Mouse (Mus musculus) neural tube, embryonic 11.5 days (tissue): ENCODE measurements around the gene Gnptg. TPM values are rescaled to one million over a fixed set of nuclear protein-coding genes. Genes with fewer than 3 reads are reported as not detected.

Experiments used
- ATAC-seq: fragments of 200-750 bp; cut with Nextera tagmentation; 2 replicates; pipeline ENCODE4 v1.8.0; 2017; ENCODE audit warnings: moderate number of reproducible peaks, mild to moderate bottlenecking, moderate TSS enrichment, moderate library complexity; ENCODE audit not compliant: insufficient read depth, low FRiP score, low TSS enrichment
- DNase-seq: peaks from one replicate; pipeline ENCODE4 v3.0.0-alpha.2; 2015; ENCODE audit warnings: low spot score
- H3K27ac ChIP-seq: fragments of 300-500 bp; sonication (generic); 2 replicates; pipeline ENCODE4 v1.5.1; 2014; ENCODE audit warnings: low read depth, mild to moderate bottlenecking, low read length
- H3K27me3 ChIP-seq: fragments of 300-500 bp; sonication (generic); 2 replicates; pipeline ENCODE4 v1.6.1; 2014; ENCODE audit warnings: mild to moderate bottlenecking, low read length, mixed read lengths; ENCODE audit not compliant: control insufficient read depth, insufficient read depth
- H3K36me3 ChIP-seq: fragments of 300-500 bp; sonication (generic); 2 replicates; pipeline ENCODE4 v1.6.1; 2014; ENCODE audit warnings: mild to moderate bottlenecking, low read length, moderate library complexity, mixed read lengths; ENCODE audit not compliant: control insufficient read depth, insufficient read depth
- H3K4me1 ChIP-seq: fragments of 300-500 bp; sonication (generic); 2 replicates; pipeline ENCODE4 v1.6.1; 2014; ENCODE audit warnings: low read length, mixed read lengths; ENCODE audit not compliant: control insufficient read depth, insufficient read depth
- H3K4me2 ChIP-seq: fragments of 300-500 bp; sonication (generic); 2 replicates; pipeline ENCODE4 v1.6.1; 2014; ENCODE audit warnings: low read depth, mild to moderate bottlenecking, moderate library complexity
- H3K4me3 ChIP-seq: fragments of 300-500 bp; sonication (generic); 2 replicates; pipeline ENCODE4 v1.5.1; 2014; ENCODE audit warnings: low read depth, low read length
- H3K9ac ChIP-seq: fragments of 300-500 bp; sonication (generic); 2 replicates; pipeline ENCODE4 v1.6.1; 2014; ENCODE audit warnings: mild to moderate bottlenecking, low read length
- H3K9me3 ChIP-seq: fragments of 300-500 bp; sonication (generic); 2 replicates; pipeline ENCODE4 v1.6.1; 2016; ENCODE audit warnings: low read length; ENCODE audit not compliant: control insufficient read depth
- WGBS: fragments of 180-500 bp; shearing (Covaris S2); extraction: QIAGEN DNeasy Blood & Tissue Kit; methylation state at CpG from one replicate; pipeline ENCODE4 v1.1.7; 2014; 5-methylcytosine and 5-hydroxymethylcytosine counted together
- polyA plus RNA-seq: library from polyadenylated mRNA; unstranded; fragments of >200 nt; fragmentation: Nextera tagmentation; extraction: Ambion mirVana; gene quantifications from 2 replicates; pipeline ENCODE4 v1.2.1, GENCODE M21; 2014

Gnptg gene
- 51.9 and 58.7 TPM in 2 replicates for polyA plus RNA-seq

GRCm38 (mm10) chr17:25239695-25240636 is at the start of gene Gnptg, which contains the start of gene Tsr3:
TSS of gene Gnptg (minus strand) at chr17:25240124.
TSS of gene Tsr3 (plus strand) at chr17:25240170.
- Histone ChIP-seq H3K36me3 (peaks cover 19% of the 10 kb centered on the region), H3K4me2 (peak within 1 kb of the TSS; percentile 89), H3K27me3 (no peaks in the 10 kb centered on the region), H3K9ac (peak within 1 kb of the TSS; percentile 85), H3K9me3 (no peaks in the 10 kb centered on the region), H3K4me1 (peaks cover 8% of the 10 kb centered on the region), H3K27ac (peak within 1 kb of the TSS; percentile 49), H3K4me3 (peak within 1 kb of the TSS; percentile 85)
- under 1% methylated on average over 80 of the region's 80 CpGs for WGBS
- DNase-seq: peak; percentile 91
- ATAC-seq: peak; percentile 75; the same call in 1 of the 2 replicates

GRCm38 (mm10) chr17:25288842-25289241 is 48.9 kb upstream of the Gnptg start:
- H3K4me1 ChIP-seq: no peaks in the 10 kb centered on the region
- no peaks in the 10 kb centered on the region for H3K27me3 ChIP-seq
- no peak overlapping the region for H3K4me3 ChIP-seq
- H3K9ac ChIP-seq: no peak overlapping the region
- no peaks in the 10 kb centered on the region for H3K36me3 ChIP-seq
- WGBS: 30% methylated on average over 4 of the region's 4 CpGs
- H3K27ac ChIP-seq: no peak overlapping the region
- no peak overlapping the region for H3K4me2 ChIP-seq
- no peaks in the 10 kb centered on the region for H3K9me3 ChIP-seq
- DNase-seq (peak; percentile 55), ATAC-seq (no peak)

- ATAC-seq (no peak), DNase-seq (peak; percentile 53)
- H3K4me1 ChIP-seq: no peaks in the 10 kb centered on the region
- no peak overlapping the region for H3K27ac ChIP-seq
- no peak overlapping the region for H3K4me2 ChIP-seq
- H3K4me3 ChIP-seq: no peak overlapping the region
- no peak overlapping the region for H3K9ac ChIP-seq
- 33% methylated on average over 3 of the region's 3 CpGs for WGBS
- H3K27me3 ChIP-seq: no peaks in the 10 kb centered on the region
- no peaks in the 10 kb centered on the region for H3K36me3 ChIP-seq
- 0 out of 2 replicates have a peak, but pooled peaks cover 3% of the 10 kb centered on the region for H3K9me3 ChIP-seq
Observed at GRCm38 (mm10) chr17:25285033-25285432, 45.1 kb upstream of the Gnptg start.

GRCm38 (mm10) chr17:25282133-25282532 is 42.2 kb upstream of the Gnptg start:
- Histone ChIP-seq H3K9ac (no peak overlapping the region), H3K9me3 (0 out of 2 replicates have a peak, but pooled peaks cover 3% of the 10 kb centered on the region), H3K36me3 (no peaks in the 10 kb centered on the region), H3K27me3 (no peaks in the 10 kb centered on the region), H3K27ac (no peak overlapping the region), H3K4me2 (no peak overlapping the region), H3K4me3 (no peak overlapping the region), H3K4me1 (no peaks in the 10 kb centered on the region)
- no peak for DNase-seq
- WGBS: 43% methylated on average over 11 of the region's 11 CpGs
- ATAC-seq: no peak

- Histone ChIP-seq H3K9me3 (no peaks in the 10 kb centered on the region), H3K27ac (no peak overlapping the region), H3K36me3 (no peaks in the 10 kb centered on the region), H3K4me3 (no peak overlapping the region), H3K4me1 (peaks cover 14% of the 10 kb centered on the region), H3K27me3 (no peaks in the 10 kb centered on the region), H3K4me2 (no peak overlapping the region), H3K9ac (no peak overlapping the region)
- WGBS: 94% methylated on average over 3 of the region's 3 CpGs
- DNase-seq (no peak), ATAC-seq (no peak)
Observed at GRCm38 (mm10) chr17:25275833-25276232, 35.9 kb upstream of the Gnptg start.

- ATAC-seq (no peak), DNase-seq (no peak)
- Histone ChIP-seq H3K36me3 (no peaks in the 10 kb centered on the region), H3K27ac (peak within 1 kb of the TSS; percentile 95), H3K4me3 (peak within 1 kb of the TSS; percentile 100), H3K4me2 (peak within 1 kb of the TSS; percentile 38), H3K9ac (peak within 1 kb of the TSS; percentile 100), H3K4me1 (peaks cover 20% of the 10 kb centered on the region), H3K9me3 (no peaks in the 10 kb centered on the region), H3K27me3 (no peaks in the 10 kb centered on the region)
- WGBS: 85% methylated on average over 9 of the region's 9 CpGs
Observed at GRCm38 (mm10) chr17:25274571-25275346, 34.8 kb upstream of the Gnptg start, which contains the start of gene Ube2i. TSS of gene Ube2i (minus strand) at chr17:25274622.

GRCm38 (mm10) chr17:25273706-25274501 is 34.0 kb upstream of the Gnptg start:
- Histone ChIP-seq H3K9me3 (no peaks in the 10 kb centered on the region), H3K27me3 (no peaks in the 10 kb centered on the region), H3K27ac (peak overlapping the region; percentile 95), H3K4me2 (peak overlapping the region; percentile 38), H3K4me1 (peaks cover 20% of the 10 kb centered on the region), H3K36me3 (peaks cover 4% of the 10 kb centered on the region; the same call in 1 of the 2 replicates), H3K4me3 (peak overlapping the region; percentile 100), H3K9ac (peak overlapping the region; percentile 100)
- ATAC-seq (peak; percentile 91), DNase-seq (peak; percentile 95)
- under 1% methylated on average over 42 of the region's 45 CpGs for WGBS
